Mouse (Mus musculus): ENCODE results near the gene Celsr1. TPM values are rescaled to one million over a fixed set of nuclear protein-coding genes. Genes with fewer than 3 reads are reported as not detected.

Celsr1 gene
- total and polyA plus RNA-seq, 2 experiments from 2014 or later, result 0.97 to 17.4 TPM

DNA sequence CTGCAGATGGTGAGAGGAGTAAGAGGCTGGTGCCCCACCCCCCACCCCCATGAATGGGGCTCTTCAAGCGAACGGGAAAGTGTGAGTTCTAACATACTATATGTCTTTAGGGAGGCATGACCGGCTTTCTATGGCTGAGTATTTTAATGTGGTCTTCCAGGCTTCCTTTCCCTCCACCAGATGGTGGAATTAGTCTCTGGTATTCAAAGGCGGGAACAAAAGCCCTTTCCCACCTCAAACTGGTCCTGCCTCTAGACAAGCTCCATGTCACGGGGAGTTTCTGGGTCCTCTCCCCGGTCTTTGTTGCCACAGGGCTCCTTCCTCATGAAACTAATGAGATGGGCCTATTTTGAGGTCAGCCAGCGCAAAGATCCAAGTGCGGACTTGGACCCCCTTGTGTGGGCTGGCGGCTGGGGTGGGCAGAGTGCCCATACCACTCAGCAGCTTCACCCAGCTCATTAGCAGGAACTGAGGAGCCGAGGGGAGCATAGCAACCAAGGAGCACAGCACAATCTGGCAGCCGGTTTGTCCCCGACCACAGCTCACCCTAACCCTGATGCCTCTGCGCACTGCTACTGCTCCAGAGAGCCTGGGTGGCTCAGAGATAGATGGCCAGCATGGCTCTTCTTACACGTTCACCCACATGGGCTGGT is 39.5 kb downstream of the Celsr1 start:
- Histone ChIP-seq H3K4me2 (ENCODE audit: low read depth, low read length) (no peak overlapping the region), H3K9ac (replicated peaks; ENCODE audit: low read depth, low read length) (no peak overlapping the region), H3K27me3 (ENCODE audit: control insufficient read depth, insufficient read depth, low read length) (no peaks in the 10 kb centered on the region), H3K4me1 (ENCODE audit: control insufficient read depth, insufficient read depth) (peaks cover 4% of the 10 kb centered on the region), H3K27ac (ENCODE audit: low read depth) (no peak overlapping the region), H3K4me3 (ENCODE audit: low read depth, low read length) (no peak overlapping the region), H3K36me3 (replicated peaks; ENCODE audit: control insufficient read depth, insufficient read depth, low read length) (no peaks in the 10 kb centered on the region), H3K9me3 (replicated peaks; ENCODE audit: control insufficient read depth, low read length) (no peaks in the 10 kb centered on the region)
- DNase-seq (ENCODE audit: low spot score) (no peak), ATAC-seq (ENCODE audit: insufficient read depth, low read depth) (no peak)
- no peak for TF ChIP-seq EP300 (IDR thresholded peaks at IDR 0.05; ENCODE audit: low read depth)
- no peak for TF ChIP-seq CTCF (IDR thresholded peaks at IDR 0.05; ENCODE audit: low read depth)
- WGBS, result 50% methylated on average over 14 of the region's 14 CpGs

DNA sequence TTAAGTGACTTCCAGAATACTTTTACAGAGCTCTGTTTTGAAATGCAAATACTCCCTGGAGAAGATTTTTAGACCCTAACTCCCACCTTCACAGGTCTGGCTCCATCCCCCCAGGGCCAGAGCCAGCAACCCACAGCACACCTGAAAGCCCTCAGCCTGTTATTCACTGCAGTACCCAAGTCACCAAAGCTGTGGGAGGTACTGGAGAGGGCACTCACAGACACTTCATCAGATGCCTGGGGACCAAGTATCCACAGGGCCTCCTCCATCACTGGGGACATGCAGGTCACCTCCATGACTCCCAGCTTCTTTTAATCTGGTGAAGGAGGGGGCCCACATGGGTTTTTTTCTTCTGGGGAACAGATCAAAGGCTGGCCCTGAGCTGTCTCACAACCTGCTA is 40.2 kb downstream of the Celsr1 start:
- H3K9me3 ChIP-seq (replicated peaks; ENCODE audit: control insufficient read depth, low read length), result no peaks in the 10 kb centered on the region
- peaks cover 4% of the 10 kb centered on the region for H3K4me1 ChIP-seq (ENCODE audit: control insufficient read depth, insufficient read depth)
- ATAC-seq (ENCODE audit: insufficient read depth, low read depth), result no peak
- H3K4me2 ChIP-seq (ENCODE audit: low read depth, low read length), result no peak overlapping the region
- DNase-seq (ENCODE audit: low spot score), result no peak
- H3K27ac ChIP-seq (ENCODE audit: low read depth), result no peak overlapping the region
- no peak for TF ChIP-seq CTCF (IDR thresholded peaks at IDR 0.05; ENCODE audit: low read depth)
- TF ChIP-seq EP300 (IDR thresholded peaks at IDR 0.05; ENCODE audit: low read depth), result no peak
- no peaks in the 10 kb centered on the region for H3K27me3 ChIP-seq (ENCODE audit: control insufficient read depth, insufficient read depth, low read length)
- H3K9ac ChIP-seq (replicated peaks; ENCODE audit: low read depth, low read length), result no peak overlapping the region
- no peaks in the 10 kb centered on the region for H3K36me3 ChIP-seq (replicated peaks; ENCODE audit: control insufficient read depth, insufficient read depth, low read length)
- no peak overlapping the region for H3K4me3 ChIP-seq (ENCODE audit: low read depth, low read length)

DNA sequence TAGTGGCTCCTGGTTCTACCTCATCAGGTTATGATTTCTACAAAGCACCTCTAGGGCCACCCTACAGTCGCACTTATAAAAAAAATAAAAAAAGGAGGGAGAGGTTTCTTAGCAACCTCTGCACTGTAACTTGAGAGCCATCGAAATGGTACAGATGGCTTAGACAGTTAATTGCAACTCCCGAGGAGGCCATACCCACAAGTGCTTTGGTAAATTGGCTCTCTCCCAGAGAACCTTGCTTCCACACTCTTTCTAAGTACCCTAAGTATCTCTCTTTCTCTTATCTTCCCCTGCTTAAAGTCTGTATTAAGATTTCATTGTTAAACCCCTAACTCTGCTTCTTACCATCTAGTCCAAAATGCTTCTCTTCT is 41.5 kb downstream of the Celsr1 start:
- WGBS, result 32% methylated on average over 3 of the region's 3 CpGs
- H3K9me3 ChIP-seq (replicated peaks; ENCODE audit: control insufficient read depth, low read length), result no peaks in the 10 kb centered on the region
- no peak for TF ChIP-seq CTCF (IDR thresholded peaks at IDR 0.05; ENCODE audit: low read depth)
- TF ChIP-seq EP300 (IDR thresholded peaks at IDR 0.05; ENCODE audit: low read depth), result no peak
- no peak overlapping the region for H3K27ac ChIP-seq (ENCODE audit: low read depth)
- H3K4me2 ChIP-seq (ENCODE audit: low read depth, low read length), result no peak overlapping the region
- ATAC-seq (ENCODE audit: insufficient read depth, low read depth) (no peak), DNase-seq (ENCODE audit: low spot score) (no peak)
- H3K27me3 ChIP-seq (ENCODE audit: control insufficient read depth, insufficient read depth, low read length), result no peaks in the 10 kb centered on the region
- peaks cover 4% of the 10 kb centered on the region for H3K4me1 ChIP-seq (ENCODE audit: control insufficient read depth, insufficient read depth)
- no peak overlapping the region for H3K4me3 ChIP-seq (ENCODE audit: low read depth, low read length)
- H3K36me3 ChIP-seq (replicated peaks; ENCODE audit: control insufficient read depth, insufficient read depth, low read length), result no peaks in the 10 kb centered on the region
- H3K9ac ChIP-seq (replicated peaks; ENCODE audit: low read depth, low read length), result no peak overlapping the region

DNA sequence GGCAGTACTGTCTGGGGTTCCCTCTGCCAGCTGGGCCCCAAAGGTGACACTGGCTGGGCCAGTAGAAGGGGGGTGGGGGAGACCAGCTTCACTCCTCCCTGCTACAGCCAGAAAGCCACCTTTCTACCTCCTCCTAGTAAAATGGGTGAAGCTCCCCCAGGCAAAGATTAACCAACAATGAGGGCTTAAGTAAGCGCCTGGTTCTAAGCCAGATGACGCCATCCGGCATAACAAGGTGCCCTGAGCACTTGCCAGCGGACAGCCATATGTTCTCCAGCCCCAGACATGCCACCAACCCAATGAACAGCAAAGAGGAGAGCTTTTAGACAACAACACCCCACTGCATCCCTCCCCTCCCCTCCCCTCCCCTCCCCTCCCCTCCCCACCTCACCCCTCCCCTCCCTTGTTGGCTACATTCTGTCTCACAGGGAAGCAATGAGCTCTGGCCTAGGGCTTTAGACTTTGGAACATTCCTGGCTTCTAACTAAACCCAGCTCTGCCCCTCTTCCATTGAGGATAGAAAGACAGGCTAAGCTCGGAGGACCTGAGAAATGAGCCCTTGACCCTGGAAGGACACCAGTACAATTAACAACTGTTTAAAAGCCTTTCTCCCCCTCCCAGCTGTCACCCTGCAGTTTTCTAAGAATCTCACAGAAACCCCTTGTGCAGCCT is 42.0 kb downstream of the Celsr1 start:
- no peak overlapping the region for H3K9ac ChIP-seq (replicated peaks; ENCODE audit: low read depth, low read length)
- H3K27ac ChIP-seq (ENCODE audit: low read depth), result no peak overlapping the region
- H3K4me1 ChIP-seq (ENCODE audit: control insufficient read depth, insufficient read depth), result peaks cover 4% of the 10 kb centered on the region
- H3K9me3 ChIP-seq (replicated peaks; ENCODE audit: control insufficient read depth, low read length), result no peaks in the 10 kb centered on the region
- 85% methylated on average over 5 of the region's 5 CpGs for WGBS
- TF ChIP-seq EP300 (IDR thresholded peaks at IDR 0.05; ENCODE audit: low read depth), result no peak
- no peak for TF ChIP-seq CTCF (IDR thresholded peaks at IDR 0.05; ENCODE audit: low read depth)
- H3K36me3 ChIP-seq (replicated peaks; ENCODE audit: control insufficient read depth, insufficient read depth, low read length), result no peaks in the 10 kb centered on the region
- H3K4me3 ChIP-seq (ENCODE audit: low read depth, low read length), result no peak overlapping the region
- ATAC-seq (ENCODE audit: insufficient read depth, low read depth), result no peak
- H3K4me2 ChIP-seq (ENCODE audit: low read depth, low read length), result no peak overlapping the region
- no peak for DNase-seq (ENCODE audit: low spot score)
- no peaks in the 10 kb centered on the region for H3K27me3 ChIP-seq (ENCODE audit: control insufficient read depth, insufficient read depth, low read length)

DNA sequence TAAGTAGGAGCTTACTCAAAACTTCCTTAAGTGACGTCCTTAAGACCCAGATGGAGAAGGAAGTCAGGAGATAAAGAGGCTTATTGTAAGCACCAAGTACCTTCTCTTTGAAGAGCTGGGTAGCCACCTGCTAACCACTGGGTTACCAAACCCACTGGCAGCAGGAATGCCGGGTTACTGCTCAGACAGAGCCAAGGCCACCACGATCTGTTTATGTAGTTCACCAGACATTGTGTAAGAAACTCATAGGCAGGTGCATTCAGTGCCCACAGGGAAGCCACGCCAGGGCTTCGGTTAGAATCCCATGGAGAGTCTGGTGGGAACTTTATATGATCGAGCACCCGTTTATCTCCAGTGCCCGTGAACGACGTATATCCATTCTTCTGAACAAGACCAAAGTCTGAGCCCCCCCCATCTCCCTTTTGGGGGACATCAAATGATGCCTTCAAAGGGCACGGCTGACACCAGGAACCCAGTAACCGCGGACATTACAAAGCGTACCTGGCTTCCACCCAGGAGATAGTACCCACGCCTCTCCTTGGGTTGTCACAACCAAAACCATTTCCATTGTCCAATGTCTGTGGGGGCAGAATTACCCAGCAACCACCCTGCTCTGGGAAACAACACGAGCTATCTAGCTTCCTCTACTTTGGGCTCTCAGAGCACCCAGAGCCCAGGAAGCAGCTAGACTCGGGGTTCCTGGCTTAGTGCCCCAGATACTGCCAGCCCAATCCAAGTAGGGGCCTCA is 42.7 kb downstream of the Celsr1 start:
- TF ChIP-seq EP300 (IDR thresholded peaks at IDR 0.05; ENCODE audit: low read depth) (no peak), CTCF (IDR thresholded peaks at IDR 0.05; ENCODE audit: low read depth) (no peak)
- peaks cover 4% of the 10 kb centered on the region for H3K4me1 ChIP-seq (ENCODE audit: control insufficient read depth, insufficient read depth)
- no peak overlapping the region for H3K27ac ChIP-seq (ENCODE audit: low read depth)
- no peaks in the 10 kb centered on the region for H3K36me3 ChIP-seq (replicated peaks; ENCODE audit: control insufficient read depth, insufficient read depth, low read length)
- no peak overlapping the region for H3K4me3 ChIP-seq (ENCODE audit: low read depth, low read length)
- H3K9me3 ChIP-seq (replicated peaks; ENCODE audit: control insufficient read depth, low read length), result no peaks in the 10 kb centered on the region
- no peaks in the 10 kb centered on the region for H3K27me3 ChIP-seq (ENCODE audit: control insufficient read depth, insufficient read depth, low read length)
- no peak overlapping the region for H3K4me2 ChIP-seq (ENCODE audit: low read depth, low read length)
- no peak for DNase-seq (ENCODE audit: low spot score)
- H3K9ac ChIP-seq (replicated peaks; ENCODE audit: low read depth, low read length), result no peak overlapping the region
- ATAC-seq (ENCODE audit: insufficient read depth, low read depth), result no peak
- 78% methylated on average over 17 of the region's 17 CpGs for WGBS

Data from heart, postnatal 0 days (tissue).